Mouse (Mus musculus) left cerebral cortex, postnatal 25 days (tissue): ENCODE data around the gene Pip5k1c. TPM values are rescaled to one million over a fixed set of nuclear protein-coding genes. Genes with fewer than 3 reads are reported as not detected.

ENCODE experiments used
- DNase-seq, 2 experiments: peaks; one replicate each; pipeline ENCODE4 v3.0.0; 2022; ENCODE audit warnings: low spot score in 2 of 2, mixed read lengths in 1 of 2
- intact Hi-C: fragments of 180-260 bp; cut with DNase I; formaldehyde crosslinking; loops from one replicate; pipeline ENCODE4 v1.15.1; 2025
- total RNA-seq, 2 experiments: library from RNA; stranded (reverse); gene quantifications; 2 replicates each; pipeline ENCODE4 v1.2.3; 2021

Pip5k1c gene
- total RNA-seq, 2 experiments from 2014 or later: 402 to 420 TPM

DNA sequence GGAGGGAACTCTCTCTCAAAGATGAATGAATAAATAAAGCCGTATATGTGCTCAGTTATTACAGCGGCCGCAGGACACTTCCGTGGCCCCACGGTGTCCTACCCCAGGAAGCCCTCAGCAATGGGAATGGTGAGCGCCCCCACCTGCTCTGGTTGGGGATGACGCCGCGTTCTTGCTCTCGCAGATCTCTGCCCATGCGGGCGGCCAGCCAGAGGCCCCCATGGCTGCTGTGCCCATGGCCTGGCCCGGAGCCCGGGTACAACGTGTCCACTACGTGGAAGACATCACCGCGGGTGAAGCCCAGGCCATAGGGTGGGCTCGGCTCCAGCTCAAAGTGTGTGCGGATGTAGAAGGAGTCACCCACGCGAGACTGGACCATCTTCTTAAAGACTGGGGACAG, 15.1 kb upstream of the Pip5k1c start:
- DNase-seq: no peak
- intact Hi-C loops: no loop called here

- DNase-seq: no peak
- intact Hi-C loops: no loop called here
Observed at GRCm38 (mm10) chr10:81279496-81279895, 13.3 kb upstream of the Pip5k1c start.

DNA sequence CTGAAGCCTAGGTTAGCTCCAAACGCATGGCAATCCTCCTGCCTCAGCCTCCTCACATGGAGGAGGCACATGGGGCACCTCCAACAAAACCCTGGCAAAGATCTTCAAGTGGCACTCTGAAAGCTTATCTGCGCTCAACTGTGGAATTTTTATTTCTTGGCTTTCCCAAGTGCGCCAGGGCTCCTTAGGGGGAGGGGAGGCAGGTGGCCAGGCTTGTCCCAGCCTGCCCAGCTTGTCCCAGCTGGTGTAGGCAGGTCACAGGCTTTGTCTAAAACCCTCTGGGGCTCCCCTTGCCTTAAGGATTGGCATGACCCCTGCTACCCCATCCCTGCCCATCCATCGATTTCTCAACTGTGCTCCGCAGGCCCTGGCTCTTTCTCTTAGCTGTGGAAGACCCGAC, 8.6 kb upstream of the Pip5k1c start:
- intact Hi-C loops: no loop called here
- no peak for DNase-seq

DNA sequence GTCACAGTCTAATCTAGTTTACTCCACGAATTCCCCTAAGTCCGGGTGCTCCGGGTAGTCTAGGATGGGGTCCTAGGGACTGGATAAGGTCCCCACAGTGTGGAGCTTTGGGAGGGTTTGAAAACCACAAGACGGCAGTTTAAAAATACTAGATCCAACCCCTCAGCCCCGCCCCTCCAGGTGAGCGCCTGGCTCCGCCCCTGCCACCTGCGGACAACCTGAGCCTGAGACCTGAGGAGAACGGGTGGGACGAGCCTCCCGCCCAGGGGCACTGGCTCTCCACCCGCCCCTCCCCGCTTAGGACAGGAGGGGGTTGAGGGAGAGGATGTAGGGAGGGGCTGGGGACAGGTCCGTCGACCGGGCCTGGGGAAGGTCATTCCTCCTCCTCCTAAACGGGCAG, 8.0 kb upstream of the Pip5k1c start:
- intact Hi-C loops: loop anchor here (5.0 kb wide), 2 partner anchors 58 to 163 kb away; partner anchors contain the start of gene Gipc3
- DNase-seq: no peak

GRCm38 (mm10) chr10:81285694-81286450, 6.9 kb upstream of the Pip5k1c start:
- DNase-seq: peak; percentile 72 to 80

DNA sequence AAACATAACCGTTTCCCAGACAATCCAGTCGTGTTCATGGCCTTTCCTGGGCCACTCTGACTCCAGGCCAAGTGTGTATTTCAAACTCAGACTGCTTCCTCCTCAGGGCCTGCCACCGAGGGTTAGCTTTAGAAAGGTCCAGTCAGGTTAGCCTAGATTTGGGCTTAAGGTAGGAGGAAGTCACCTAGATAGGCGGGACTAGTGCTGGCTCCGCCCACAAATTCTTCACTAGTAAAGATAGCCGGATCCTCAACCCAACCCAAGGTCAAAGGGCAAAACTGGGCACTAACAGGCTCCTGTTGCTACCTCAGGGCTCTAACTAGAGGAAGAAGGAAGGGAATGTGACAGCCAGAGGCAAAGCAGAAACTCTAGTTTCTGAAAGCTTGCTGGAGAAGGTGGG, 6.2 kb upstream of the Pip5k1c start:
- intact Hi-C loops: loop anchor here (5.0 kb wide), 2 partner anchors 56 to 161 kb away; partner anchors contain the start of gene Gipc3
- no peak for DNase-seq

More at GRCm38 (mm10) chr10:81285694-81286450, 6.9 kb upstream of the Pip5k1c start:
- intact Hi-C loops: loop anchor here (5.0 kb wide), 2 partner anchors 56 to 161 kb away; partner anchors contain the start of gene Gipc3

DNA sequence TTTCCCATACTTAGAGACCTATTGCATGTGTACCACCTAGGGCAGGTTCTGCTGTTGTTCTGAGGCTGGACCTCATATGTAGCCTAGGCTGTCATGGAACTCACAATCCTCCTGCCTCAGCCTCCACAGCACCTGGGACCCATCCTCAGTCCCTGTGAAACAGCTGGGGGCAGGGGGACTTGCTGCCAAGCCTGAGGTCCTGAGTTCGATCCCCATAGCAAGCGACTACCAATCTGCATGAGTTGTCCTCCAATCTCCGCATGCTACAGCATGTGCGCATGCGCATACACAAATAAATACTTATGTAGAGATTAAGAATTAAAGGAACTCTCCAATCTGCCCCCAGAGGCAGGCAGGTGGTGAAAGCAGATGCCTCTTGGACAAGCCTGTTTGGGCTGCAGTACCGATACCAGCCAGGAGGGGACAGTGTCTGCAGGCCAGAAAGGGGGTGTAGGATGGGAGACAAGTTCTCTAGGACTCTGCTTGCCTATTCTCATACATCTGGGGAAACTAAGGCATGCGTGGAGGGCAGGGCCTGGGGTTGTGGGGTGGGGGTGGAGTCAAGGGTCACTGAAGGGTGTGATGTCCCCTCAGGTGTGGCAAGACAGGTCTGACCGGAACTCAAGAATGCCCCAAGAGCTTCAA, 5.1 kb upstream of the Pip5k1c start:
- no peak for DNase-seq
- intact Hi-C loops: loop anchor here (5.0 kb wide), 2 partner anchors 55 to 160 kb away; partner anchors contain the start of gene Gipc3

GRCm38 (mm10) chr10:81288601-81289000, 4.2 kb upstream of the Pip5k1c start:
- intact Hi-C loops: loop anchor here (5.0 kb wide), 2 partner anchors 54 to 159 kb away; partner anchors contain the start of gene Gipc3
- no peak for DNase-seq

GRCm38 (mm10) chr10:81289278-81289677, 3.5 kb upstream of the Pip5k1c start:
- intact Hi-C loops: loop anchor here (5.0 kb wide), 2 partner anchors 53 to 158 kb away; partner anchors contain the start of gene Gipc3
- DNase-seq: peak in 1 of 2 experiments; percentile 65

DNA sequence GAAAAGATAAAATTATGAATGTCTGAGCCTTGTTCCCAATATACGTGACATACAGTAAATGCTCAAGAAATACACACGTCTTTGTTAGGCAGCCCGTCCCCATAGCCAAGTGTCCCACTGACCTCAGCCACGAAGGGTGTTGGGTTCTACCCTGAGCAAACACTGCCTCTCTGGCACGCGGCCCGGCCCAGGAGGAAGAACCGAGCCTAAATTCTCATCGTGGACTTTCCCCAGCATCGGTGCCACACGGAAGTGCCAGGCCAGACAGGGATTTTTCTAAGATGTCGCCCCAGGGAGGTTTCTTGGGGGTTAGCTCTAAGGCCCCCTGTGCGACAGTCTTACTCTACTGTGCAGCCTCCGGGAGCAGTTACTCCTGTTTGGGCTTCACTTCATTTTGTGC, 3.0 kb upstream of the Pip5k1c start:
- intact Hi-C loops: loop anchor here (2.0 to 5.0 kb wide), 3 partner anchors 52 to 157 kb away; partner anchors contain the start of genes Gipc3 and Hmg20b

DNA sequence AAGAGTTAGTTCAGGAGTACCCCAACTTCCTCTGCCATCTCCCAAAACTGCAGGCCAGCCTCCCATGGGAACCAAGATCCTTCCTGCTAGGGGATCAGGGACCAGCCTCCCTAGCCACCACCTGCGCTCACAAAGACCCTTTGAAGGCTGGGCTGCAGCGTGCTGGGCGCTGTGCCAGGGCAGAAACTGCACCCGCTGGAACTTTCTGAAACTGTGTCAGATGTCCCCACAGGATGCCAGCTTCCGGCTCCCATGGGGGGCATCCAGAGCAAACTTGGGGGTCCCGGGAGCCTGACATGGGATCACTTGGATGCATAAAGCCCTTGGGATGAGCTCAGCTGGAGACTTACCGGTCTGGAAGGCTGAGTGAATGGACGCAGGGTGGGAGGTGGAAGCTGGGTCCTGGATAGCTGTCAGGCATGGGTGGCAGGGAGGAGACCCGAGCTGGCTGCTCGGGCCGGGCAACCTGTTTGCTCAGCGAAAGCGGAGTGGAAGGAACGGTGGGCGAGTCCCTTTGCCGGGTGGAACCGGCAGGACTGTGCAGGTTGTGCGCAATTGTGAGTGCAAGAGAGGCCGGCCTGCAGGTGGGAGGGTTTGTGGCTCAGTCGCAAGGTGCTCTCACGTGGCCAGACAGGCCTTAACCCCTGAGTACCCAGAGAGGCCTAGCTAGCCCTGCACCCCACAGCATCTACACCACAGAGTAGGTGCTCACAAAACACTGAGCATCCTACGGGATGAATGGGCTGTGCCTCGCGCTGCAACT, 1.9 kb upstream of the Pip5k1c start:
- intact Hi-C loops: loop anchor here (2.0 kb wide), 1 partner anchor 60 kb away; the partner anchor contains the start of gene Hmg20b

More for the DNA sequence above, 3.0 kb upstream of the Pip5k1c start:
- DNase-seq: no peak

DNA sequence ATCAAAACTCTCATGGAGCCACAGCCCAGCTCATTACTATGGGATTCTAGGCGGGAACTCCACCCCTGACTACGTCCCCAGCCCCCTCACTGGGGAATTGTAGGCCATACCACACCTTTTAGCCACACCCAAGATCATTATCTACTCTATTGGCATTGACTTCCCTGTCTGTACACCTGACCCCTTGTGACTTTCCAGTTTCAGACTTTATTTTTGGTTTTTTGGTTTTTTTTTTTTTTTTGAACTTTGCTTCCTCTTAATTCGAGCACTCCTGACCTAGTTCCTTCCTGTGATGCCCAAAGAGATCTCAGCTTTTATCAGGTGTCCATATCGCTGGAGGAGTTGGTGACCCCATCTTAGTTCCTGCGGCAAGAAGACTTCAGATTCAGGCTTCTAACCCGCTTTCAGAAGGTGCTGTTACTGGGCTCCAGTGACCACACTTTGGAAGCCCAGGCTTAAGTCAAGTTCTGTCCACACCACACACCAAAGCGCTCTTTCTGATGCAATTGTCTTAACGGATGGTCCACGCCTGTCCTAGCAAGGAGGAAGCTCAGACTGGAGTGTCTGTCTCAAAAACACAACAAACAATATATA, 1.2 kb upstream of the Pip5k1c start, which contains the start of gene Tjp3:
Gene Tjp3, minus strand, starts transcription at position 71 of the 594 bp plus-strand sequence.
- no peak for DNase-seq
- intact Hi-C loops: loop anchor here (2.0 kb wide), 2 partner anchors 25 to 59 kb away; partner anchors contain the start of gene Hmg20b

More for the DNA sequence above, 1.9 kb upstream of the Pip5k1c start:
- DNase-seq: no peak

GRCm38 (mm10) chr10:81293334-81294030, 719 bp downstream of the Pip5k1c start:
- DNase-seq: no peak
- intact Hi-C loops: loop anchor here (1.0 to 2.0 kb wide), 2 partner anchors 14 to 23 kb away; no protein-coding TSS in a partner anchor

DNA sequence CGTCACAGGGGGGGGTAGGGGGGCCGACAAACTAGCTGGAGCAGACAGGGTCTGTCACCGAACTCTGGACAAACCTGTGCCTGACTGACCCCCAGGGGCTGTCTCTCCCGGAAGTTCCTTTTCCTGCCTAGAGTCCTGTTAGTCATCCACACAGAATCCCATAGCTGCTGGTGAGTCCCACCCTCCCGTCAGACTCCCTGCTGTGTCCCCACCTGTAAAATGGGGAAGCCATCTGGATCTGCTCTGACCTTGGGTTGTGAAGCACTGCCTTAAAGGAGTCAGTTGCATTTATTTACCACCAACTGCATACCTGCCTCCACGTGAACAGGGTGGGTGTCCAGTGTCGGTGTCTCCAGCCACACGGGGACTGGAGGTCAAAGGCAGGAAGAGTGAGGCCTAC, 1.7 kb downstream of the Pip5k1c start:
- DNase-seq: no peak
- intact Hi-C loops: no loop called here

- peak in 1 of 2 experiments; percentile 88 for DNase-seq
- intact Hi-C loops: no loop called here
Observed at GRCm38 (mm10) chr10:81295185-81295584, 2.4 kb downstream of the Pip5k1c start.

DNA sequence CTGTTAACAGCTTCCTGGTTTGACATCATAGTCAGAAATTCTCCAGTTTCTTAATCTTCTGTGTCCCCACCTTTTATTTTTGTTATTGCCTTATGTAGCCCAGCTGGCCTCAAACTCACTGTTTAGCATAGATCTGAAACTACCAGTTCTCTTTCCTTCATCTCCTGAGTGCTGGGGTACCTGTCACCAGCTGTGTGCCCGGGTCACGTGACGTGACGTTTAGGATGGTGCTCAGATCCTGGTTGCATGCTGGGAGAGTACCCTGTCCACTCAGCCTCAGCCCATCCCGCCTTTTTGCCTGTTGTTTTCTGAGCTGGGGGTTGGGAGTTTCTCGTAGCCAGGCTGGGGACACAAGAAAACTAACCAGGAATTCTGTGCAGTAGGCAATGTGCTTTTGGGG, 4.5 kb downstream of the Pip5k1c start:
- intact Hi-C loops: no loop called here
- no peak for DNase-seq

- intact Hi-C loops: no loop called here
- DNase-seq: no peak
Observed at GRCm38 (mm10) chr10:81297845-81298244, 5.1 kb downstream of the Pip5k1c start.

DNA sequence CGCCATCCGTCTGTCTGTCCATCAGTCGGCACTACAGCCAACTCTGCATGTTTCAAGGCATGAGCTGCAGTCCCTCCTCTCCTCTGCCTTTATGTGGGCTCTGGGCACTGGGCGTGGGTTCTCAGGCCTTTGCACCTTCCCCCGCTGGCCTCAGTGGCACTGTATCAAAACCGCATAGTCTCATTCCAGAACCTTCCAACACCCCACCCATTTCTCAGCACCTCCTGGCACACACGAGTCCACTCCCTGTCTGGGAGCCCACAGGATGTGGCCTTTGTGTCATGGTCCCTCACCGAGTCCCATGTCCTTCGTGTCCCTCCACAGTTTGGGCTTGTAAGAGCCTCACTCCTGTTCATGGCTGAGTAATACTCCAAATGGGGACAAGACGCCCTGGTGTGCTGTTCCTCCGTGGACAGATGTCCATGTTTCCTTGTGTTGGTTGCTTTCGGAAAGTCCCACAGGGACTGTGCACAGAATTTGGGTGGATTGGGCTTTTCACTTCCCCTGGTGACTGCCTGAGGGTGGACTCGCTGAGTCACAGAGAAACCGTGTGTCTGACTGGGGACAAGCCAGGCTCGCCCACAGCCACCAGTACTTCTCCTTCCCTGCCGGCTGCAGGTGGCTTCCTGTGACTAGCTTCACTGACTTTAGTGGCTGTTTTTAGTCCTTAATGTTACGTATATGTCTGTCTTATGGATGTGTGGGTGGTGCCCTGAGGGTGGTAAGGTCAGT, 5.8 kb downstream of the Pip5k1c start:
- DNase-seq: peak in 1 of 2 experiments; percentile 93
- intact Hi-C loops: no loop called here
